Mouse (Mus musculus) hindbrain, embryonic 11.5 days (tissue): Measurements from ENCODE around the gene Zbtb20. TPM values are rescaled to one million over a fixed set of nuclear protein-coding genes. Genes with fewer than 3 reads are reported as not detected.

Source experiments
- ATAC-seq: fragments of 200-750 bp; cut with Nextera tagmentation; 2 replicates; pipeline ENCODE4 v1.8.0; 2017; ENCODE audit warnings: mild to moderate bottlenecking, moderate TSS enrichment, moderate library complexity; ENCODE audit not compliant: low FRiP score
- DNase-seq: peaks from one replicate; pipeline ENCODE4 v3.0.0-alpha.2; 2015; ENCODE audit warnings: low spot score
- H3K27ac ChIP-seq: fragments of 300-500 bp; sonication (generic); 2 replicates; pipeline ENCODE4 v1.5.1; 2014; ENCODE audit warnings: mild to moderate bottlenecking, low read depth, low read length
- H3K27me3 ChIP-seq: fragments of 300-500 bp; sonication (generic); 2 replicates; pipeline ENCODE4 v1.6.1; 2014; ENCODE audit warnings: mild to moderate bottlenecking, low read length, moderate library complexity, mixed read lengths; ENCODE audit not compliant: control insufficient read depth, insufficient read depth
- H3K36me3 ChIP-seq: fragments of 300-500 bp; sonication (generic); 2 replicates; pipeline ENCODE4 v1.6.1; 2014; ENCODE audit warnings: mild to moderate bottlenecking, low read length, moderate library complexity, mixed read lengths; ENCODE audit not compliant: control insufficient read depth, insufficient read depth
- H3K4me1 ChIP-seq: fragments of 300-500 bp; sonication (generic); replicated peaks from 2 replicates; pipeline ENCODE4 v1.6.1; 2014; ENCODE audit warnings: low read length, mixed read lengths; ENCODE audit not compliant: control insufficient read depth, insufficient read depth
- H3K4me2 ChIP-seq: fragments of 300-500 bp; sonication (generic); replicated peaks from 2 replicates; pipeline ENCODE4 v1.6.1; 2014; ENCODE audit warnings: mild to moderate bottlenecking, low read depth, low read length
- H3K4me3 ChIP-seq: fragments of 300-500 bp; sonication (generic); 2 replicates; pipeline ENCODE4 v1.5.1; 2014; ENCODE audit warnings: low read depth, low read length
- H3K9ac ChIP-seq: fragments of 300-500 bp; sonication (generic); 2 replicates; pipeline ENCODE4 v1.6.1; 2014; ENCODE audit warnings: low read depth, low read length
- H3K9me3 ChIP-seq: fragments of 300-500 bp; sonication (generic); 2 replicates; pipeline ENCODE4 v1.6.1; 2016; ENCODE audit warnings: low read length; ENCODE audit not compliant: control insufficient read depth
- WGBS: fragments of 180-500 bp; shearing (Covaris S2); extraction: QIAGEN DNeasy Blood & Tissue Kit; methylation state at CpG from one replicate; pipeline ENCODE4 v1.1.7; 2014; 5-methylcytosine and 5-hydroxymethylcytosine counted together
- polyA plus RNA-seq: library from polyadenylated mRNA; unstranded; fragments of >200 nt; fragmentation: Nextera tagmentation; extraction: Ambion mirVana; gene quantifications from 2 replicates; pipeline ENCODE4 v1.2.1, GENCODE M21; 2014

Gene Zbtb20
- polyA plus RNA-seq, 1 experiment from 2014 or later: 64.1 TPM

- DNase-seq (no peak), ATAC-seq (no peak)
- H3K27me3 ChIP-seq: no peaks in the 10 kb centered on the region
- no peaks in the 10 kb centered on the region for H3K9me3 ChIP-seq
- H3K9ac ChIP-seq: no peak overlapping the region
- no peak overlapping the region for H3K4me3 ChIP-seq
- no peaks in the 10 kb centered on the region for H3K4me1 ChIP-seq
- H3K27ac ChIP-seq: no peak overlapping the region
- 0 out of 2 replicates have a peak, but pooled peaks cover 2% of the 10 kb centered on the region for H3K36me3 ChIP-seq
- H3K4me2 ChIP-seq: no peak overlapping the region
- 87% methylated on average over 4 of the region's 4 CpGs for WGBS
Measured at GRCm38 (mm10) chr16:43581551-43581950, 705.9 kb downstream of the Zbtb20 start.

- Histone ChIP-seq H3K36me3 (no peaks in the 10 kb centered on the region), H3K4me3 (no peak overlapping the region), H3K4me2 (no peak overlapping the region), H3K4me1 (no peaks in the 10 kb centered on the region), H3K9me3 (no peaks in the 10 kb centered on the region), H3K27me3 (no peaks in the 10 kb centered on the region), H3K27ac (no peak overlapping the region), H3K9ac (no peak overlapping the region)
- ATAC-seq (no peak), DNase-seq (no peak)
- WGBS: 94% methylated on average over 4 of the region's 4 CpGs
Measured at GRCm38 (mm10) chr16:43586859-43587429, 711.3 kb downstream of the Zbtb20 start.

GRCm38 (mm10) chr16:43590704-43591493 is 715.2 kb downstream of the Zbtb20 start:
- H3K27ac ChIP-seq: no peak overlapping the region
- ATAC-seq (no peak), DNase-seq (no peak)
- H3K4me2 ChIP-seq: no peak overlapping the region
- no peaks in the 10 kb centered on the region for H3K4me1 ChIP-seq
- no peaks in the 10 kb centered on the region for H3K36me3 ChIP-seq
- WGBS: 89% methylated on average over 7 of the region's 7 CpGs
- no peak overlapping the region for H3K4me3 ChIP-seq
- no peaks in the 10 kb centered on the region for H3K27me3 ChIP-seq
- H3K9me3 ChIP-seq: no peaks in the 10 kb centered on the region
- H3K9ac ChIP-seq: no peak overlapping the region

GRCm38 (mm10) chr16:43592062-43592461 is 716.4 kb downstream of the Zbtb20 start:
- no peaks in the 10 kb centered on the region for H3K27me3 ChIP-seq
- no peak overlapping the region for H3K4me3 ChIP-seq
- no peak overlapping the region for H3K27ac ChIP-seq
- ATAC-seq: no peak
- DNase-seq: no peak
- no peaks in the 10 kb centered on the region for H3K4me1 ChIP-seq
- no peak overlapping the region for H3K9ac ChIP-seq
- 83% methylated on average over 5 of the region's 5 CpGs for WGBS
- no peaks in the 10 kb centered on the region for H3K9me3 ChIP-seq
- no peaks in the 10 kb centered on the region for H3K36me3 ChIP-seq
- no peak overlapping the region for H3K4me2 ChIP-seq

- Histone ChIP-seq H3K27me3 (no peaks in the 10 kb centered on the region), H3K4me2 (no peak overlapping the region), H3K4me3 (no peak overlapping the region), H3K9ac (no peak overlapping the region), H3K9me3 (no peaks in the 10 kb centered on the region), H3K4me1 (no peaks in the 10 kb centered on the region), H3K36me3 (no peaks in the 10 kb centered on the region), H3K27ac (no peak overlapping the region)
- ATAC-seq (no peak), DNase-seq (peak; percentile 12)
- WGBS: 0% methylated on average over 1 of the region's 1 CpGs
Measured at GRCm38 (mm10) chr16:43592801-43593200, 717.1 kb downstream of the Zbtb20 start.

GRCm38 (mm10) chr16:43597375-43598060 is 721.8 kb downstream of the Zbtb20 start:
- no peaks in the 10 kb centered on the region for H3K4me1 ChIP-seq
- ATAC-seq: no peak
- no peak overlapping the region for H3K4me2 ChIP-seq
- H3K9me3 ChIP-seq: no peaks in the 10 kb centered on the region
- no peak for DNase-seq
- no peaks in the 10 kb centered on the region for H3K27me3 ChIP-seq
- no peak overlapping the region for H3K27ac ChIP-seq
- no peaks in the 10 kb centered on the region for H3K36me3 ChIP-seq
- no peak overlapping the region for H3K4me3 ChIP-seq
- no peak overlapping the region for H3K9ac ChIP-seq
- WGBS: 89% methylated on average over 7 of the region's 7 CpGs

GRCm38 (mm10) chr16:43599707-43600106 is 724.0 kb downstream of the Zbtb20 start:
- Histone ChIP-seq H3K9ac (no peak overlapping the region), H3K27me3 (no peaks in the 10 kb centered on the region), H3K27ac (no peak overlapping the region), H3K4me3 (no peak overlapping the region), H3K4me2 (no peak overlapping the region), H3K9me3 (no peaks in the 10 kb centered on the region), H3K4me1 (peaks cover 2% of the 10 kb centered on the region; the same call in 1 of the 2 replicates), H3K36me3 (no peaks in the 10 kb centered on the region)
- 79% methylated on average over 2 of the region's 2 CpGs for WGBS
- ATAC-seq: no peak
- no peak for DNase-seq

- DNase-seq (no peak), ATAC-seq (no peak)
- Histone ChIP-seq H3K9ac (no peak overlapping the region), H3K4me3 (no peak overlapping the region), H3K4me1 (peaks cover 2% of the 10 kb centered on the region; the same call in 1 of the 2 replicates), H3K4me2 (no peak overlapping the region), H3K9me3 (no peaks in the 10 kb centered on the region), H3K36me3 (no peaks in the 10 kb centered on the region; the same call in 1 of the 2 replicates), H3K27me3 (no peaks in the 10 kb centered on the region), H3K27ac (no peak overlapping the region)
- WGBS: 78% methylated on average over 4 of the region's 4 CpGs
Measured at GRCm38 (mm10) chr16:43602573-43602972, 726.9 kb downstream of the Zbtb20 start.
